Mouse (Mus musculus) neural tube, embryonic 13.5 days (tissue): ENCODE data around the gene Fez2. TPM values are rescaled to one million over a fixed set of nuclear protein-coding genes. Genes with fewer than 3 reads are reported as not detected.

Experiments used
- ATAC-seq: fragments of 200-750 bp; cut with Nextera tagmentation; 2 replicates; pipeline ENCODE4 v1.8.0; 2017; ENCODE audit warnings: low read depth, mild to moderate bottlenecking, moderate TSS enrichment, moderate library complexity
- H3K27ac ChIP-seq: fragments of 300-500 bp; sonication (generic); replicated peaks from 2 replicates; pipeline ENCODE4 v1.5.1; 2015; ENCODE audit warnings: moderate library complexity, mild to moderate bottlenecking, inconsistent platforms
- H3K27me3 ChIP-seq: fragments of 300-500 bp; sonication (generic); 2 replicates; pipeline ENCODE4 v1.6.1; 2015; ENCODE audit warnings: mild to moderate bottlenecking, inconsistent platforms
- H3K36me3 ChIP-seq: fragments of 300-500 bp; sonication (generic); 2 replicates; pipeline ENCODE4 v1.6.1; 2015; ENCODE audit warnings: mild to moderate bottlenecking, inconsistent platforms
- H3K4me1 ChIP-seq: fragments of 300-500 bp; sonication (generic); replicated peaks from 2 replicates; pipeline ENCODE4 v1.6.1; 2015; ENCODE audit warnings: inconsistent platforms
- H3K4me2 ChIP-seq: fragments of 300-500 bp; sonication (generic); 2 replicates; pipeline ENCODE4 v1.6.1; 2015; ENCODE audit warnings: inconsistent platforms, mild to moderate bottlenecking, moderate library complexity
- H3K4me3 ChIP-seq: fragments of 300-500 bp; sonication (generic); 2 replicates; pipeline ENCODE4 v1.5.1; 2015; ENCODE audit warnings: mild to moderate bottlenecking, inconsistent platforms
- H3K9ac ChIP-seq: fragments of 300-500 bp; sonication (generic); 2 replicates; pipeline ENCODE4 v1.6.1; 2015; ENCODE audit warnings: moderate library complexity, mild to moderate bottlenecking, inconsistent platforms
- H3K9me3 ChIP-seq: fragments of 300-500 bp; sonication (generic); 2 replicates; pipeline ENCODE4 v1.6.1; 2016; ENCODE audit warnings: inconsistent platforms
- WGBS: fragments of 180-500 bp; shearing (Covaris S2); methylation state at CpG from one replicate; pipeline ENCODE4 v1.1.7; 2015; 5-methylcytosine and 5-hydroxymethylcytosine counted together
- polyA plus RNA-seq: library from polyadenylated mRNA; unstranded; fragments of >200 nt; fragmentation: Nextera tagmentation; extraction: Ambion mirVana; gene quantifications from 2 replicates; pipeline ENCODE4 v1.2.1, GENCODE M21; 2015

Gene Fez2
- polyA plus RNA-seq, 1 experiment from 2014 or later, result 57.3 TPM

DNA sequence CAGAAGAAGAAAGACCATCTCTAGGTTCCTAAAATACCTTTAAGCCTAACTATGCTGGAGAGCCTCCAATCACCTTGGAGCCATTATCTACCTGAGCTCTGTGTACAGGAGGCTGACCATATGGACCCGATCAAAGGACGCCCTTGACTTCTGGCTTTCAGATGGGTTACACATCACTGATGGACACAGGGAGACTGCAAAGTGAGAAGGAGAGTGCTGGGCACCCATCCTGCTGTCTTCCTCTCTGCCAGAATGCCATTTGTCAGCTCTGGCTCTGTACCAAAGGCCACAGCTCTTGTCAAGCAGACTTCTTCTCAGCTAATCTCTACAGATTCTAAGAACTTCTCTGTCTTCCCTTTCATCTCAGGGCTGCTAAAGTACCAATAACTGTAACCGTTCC lies 12.6 kb downstream of the Fez2 start:
- Histone ChIP-seq H3K4me2 (no peak overlapping the region), H3K27ac (no peak overlapping the region), H3K27me3 (no peaks in the 10 kb centered on the region), H3K4me3 (no peak overlapping the region), H3K9ac (no peak overlapping the region), H3K36me3 (peaks cover 23% of the 10 kb centered on the region), H3K9me3 (no peaks in the 10 kb centered on the region), H3K4me1 (peaks cover 9% of the 10 kb centered on the region; the same call in 1 of the 2 replicates)
- 95% methylated on average over 3 of the region's 3 CpGs for WGBS
- ATAC-seq, result no peak

DNA sequence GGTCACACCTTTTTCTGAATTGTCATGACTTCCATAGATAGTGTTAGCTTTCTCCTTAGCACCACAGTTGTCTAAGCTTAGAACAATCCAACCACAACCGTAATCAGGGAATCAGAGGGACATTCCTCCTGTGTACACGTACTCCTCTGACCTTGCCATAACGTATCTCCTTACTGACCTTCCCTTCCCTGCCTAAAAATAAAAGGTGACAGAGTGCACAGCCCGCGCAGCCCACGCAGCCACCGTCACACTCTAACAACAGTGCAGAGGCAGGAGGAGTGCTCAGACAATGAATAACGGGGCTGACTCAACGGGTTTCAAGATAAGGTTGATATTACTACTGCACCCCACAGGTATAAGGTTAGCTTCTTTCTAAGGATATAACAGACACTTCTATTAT lies 14.1 kb downstream of the Fez2 start:
- H3K27ac ChIP-seq, result no peak overlapping the region
- H3K36me3 ChIP-seq, result peaks cover 26% of the 10 kb centered on the region
- no peak overlapping the region for H3K4me3 ChIP-seq
- H3K9me3 ChIP-seq, result no peaks in the 10 kb centered on the region
- H3K27me3 ChIP-seq, result no peaks in the 10 kb centered on the region
- H3K4me2 ChIP-seq, result no peak overlapping the region
- no peak for ATAC-seq
- WGBS, result 93% methylated on average over 9 of the region's 9 CpGs
- H3K4me1 ChIP-seq, result 0 out of 2 replicates have a peak, but pooled peaks cover 4% of the 10 kb centered on the region
- no peak overlapping the region for H3K9ac ChIP-seq

DNA sequence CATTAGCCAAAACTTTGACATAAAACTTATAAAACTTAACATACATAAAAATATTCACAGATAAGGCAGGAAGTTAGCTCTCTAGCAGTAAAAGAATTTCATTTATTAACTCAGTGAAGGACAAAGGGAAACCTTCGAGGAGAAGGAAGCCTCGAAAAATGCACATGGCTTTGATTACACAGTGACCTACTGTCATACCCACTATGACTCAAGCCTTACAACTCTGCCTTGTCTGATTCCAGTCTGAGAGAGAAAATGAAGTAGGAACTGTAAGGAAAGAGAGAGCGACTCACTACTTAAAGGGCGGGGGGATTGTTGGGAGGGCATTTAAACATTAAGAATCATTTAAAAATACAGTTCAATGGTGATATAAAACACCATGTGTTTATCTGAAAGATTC lies 14.7 kb downstream of the Fez2 start:
- no peak overlapping the region for H3K27ac ChIP-seq
- no peak overlapping the region for H3K4me3 ChIP-seq
- H3K27me3 ChIP-seq, result no peaks in the 10 kb centered on the region
- H3K4me1 ChIP-seq, result 0 out of 2 replicates have a peak, but pooled peaks cover 4% of the 10 kb centered on the region
- H3K9me3 ChIP-seq, result no peaks in the 10 kb centered on the region
- H3K36me3 ChIP-seq, result peaks cover 29% of the 10 kb centered on the region
- H3K9ac ChIP-seq, result no peak overlapping the region
- ATAC-seq, result no peak
- 84% methylated on average over 4 of the region's 4 CpGs for WGBS
- no peak overlapping the region for H3K4me2 ChIP-seq

DNA sequence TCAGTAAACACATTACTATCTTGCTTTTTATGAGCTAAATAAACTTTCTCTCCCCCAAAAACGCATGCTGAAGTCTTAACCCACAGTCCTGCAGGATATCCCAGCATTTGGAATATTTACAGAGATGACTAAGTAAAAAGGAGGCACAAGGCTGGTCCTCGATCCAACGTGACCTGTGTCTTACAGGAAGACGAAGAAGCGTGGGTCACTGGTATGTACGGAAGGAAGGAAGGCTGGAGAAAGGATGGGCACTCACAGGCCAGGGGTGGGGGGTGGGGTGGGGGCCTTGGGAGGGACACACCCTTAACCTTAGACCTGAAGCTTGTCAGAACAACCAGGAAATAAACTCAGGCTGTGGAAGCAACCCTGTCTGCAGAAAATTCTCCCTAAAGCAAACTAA lies 15.8 kb downstream of the Fez2 start:
- no peak overlapping the region for H3K4me2 ChIP-seq
- WGBS, result 86% methylated on average over 6 of the region's 6 CpGs
- H3K27ac ChIP-seq, result no peak overlapping the region
- 0 out of 2 replicates have a peak, but pooled peaks cover 4% of the 10 kb centered on the region for H3K4me1 ChIP-seq
- H3K36me3 ChIP-seq, result peaks cover 29% of the 10 kb centered on the region
- no peak overlapping the region for H3K9ac ChIP-seq
- no peaks in the 10 kb centered on the region for H3K9me3 ChIP-seq
- no peak for ATAC-seq
- H3K27me3 ChIP-seq, result no peaks in the 10 kb centered on the region
- no peak overlapping the region for H3K4me3 ChIP-seq

DNA sequence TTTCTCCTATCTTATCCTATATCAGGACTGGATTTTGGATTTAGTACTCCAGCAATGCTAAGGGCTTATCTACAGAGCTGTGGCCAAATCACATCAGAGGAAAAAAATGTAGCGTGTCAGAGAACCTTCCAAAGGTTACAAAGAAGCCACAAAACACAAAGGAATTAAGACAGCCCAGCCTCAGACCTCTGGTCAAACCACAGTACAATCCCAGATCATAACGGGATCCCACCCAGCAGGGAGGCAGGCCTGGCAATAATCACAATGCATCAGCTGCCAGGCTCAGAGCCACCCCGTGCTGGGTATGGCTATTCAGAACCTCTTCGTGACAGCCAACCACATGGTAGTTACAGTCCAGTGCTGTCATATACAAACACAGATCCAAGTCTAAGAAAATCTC lies 16.2 kb downstream of the Fez2 start:
- no peaks in the 10 kb centered on the region for H3K27me3 ChIP-seq
- 51% methylated on average over 4 of the region's 4 CpGs for WGBS
- H3K9ac ChIP-seq, result no peak overlapping the region
- H3K9me3 ChIP-seq, result no peaks in the 10 kb centered on the region
- H3K36me3 ChIP-seq, result peaks cover 29% of the 10 kb centered on the region
- no peak for ATAC-seq
- H3K27ac ChIP-seq, result no peak overlapping the region
- H3K4me3 ChIP-seq, result no peak overlapping the region
- H3K4me1 ChIP-seq, result 0 out of 2 replicates have a peak, but pooled peaks cover 4% of the 10 kb centered on the region
- no peak overlapping the region for H3K4me2 ChIP-seq

DNA sequence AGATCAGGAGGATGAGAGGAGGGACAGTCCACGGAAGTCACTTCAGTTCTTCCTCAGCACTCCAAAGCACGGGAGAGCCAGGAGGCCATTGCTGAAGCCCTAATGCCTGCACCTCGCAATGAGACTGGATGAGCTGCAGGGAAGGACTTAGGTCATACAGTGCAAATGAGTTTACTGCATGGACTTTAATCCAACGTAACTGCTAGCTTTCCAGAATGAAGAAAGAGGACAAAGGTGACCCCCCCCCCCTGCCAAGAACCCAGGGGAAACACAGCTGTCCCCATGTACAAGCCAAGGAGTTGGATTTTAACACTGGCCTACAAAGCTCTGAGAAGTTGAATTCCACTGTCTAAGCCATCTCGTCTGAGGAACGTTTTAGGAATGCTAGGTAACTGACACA lies 16.6 kb downstream of the Fez2 start:
- Histone ChIP-seq H3K36me3 (peaks cover 29% of the 10 kb centered on the region), H3K4me2 (no peak overlapping the region), H3K9ac (no peak overlapping the region), H3K27me3 (no peaks in the 10 kb centered on the region), H3K4me3 (no peak overlapping the region), H3K27ac (no peak overlapping the region), H3K4me1 (0 out of 2 replicates have a peak, but pooled peaks cover 4% of the 10 kb centered on the region), H3K9me3 (no peaks in the 10 kb centered on the region)
- no peak for ATAC-seq
- WGBS, result 82% methylated on average over 6 of the region's 6 CpGs

DNA sequence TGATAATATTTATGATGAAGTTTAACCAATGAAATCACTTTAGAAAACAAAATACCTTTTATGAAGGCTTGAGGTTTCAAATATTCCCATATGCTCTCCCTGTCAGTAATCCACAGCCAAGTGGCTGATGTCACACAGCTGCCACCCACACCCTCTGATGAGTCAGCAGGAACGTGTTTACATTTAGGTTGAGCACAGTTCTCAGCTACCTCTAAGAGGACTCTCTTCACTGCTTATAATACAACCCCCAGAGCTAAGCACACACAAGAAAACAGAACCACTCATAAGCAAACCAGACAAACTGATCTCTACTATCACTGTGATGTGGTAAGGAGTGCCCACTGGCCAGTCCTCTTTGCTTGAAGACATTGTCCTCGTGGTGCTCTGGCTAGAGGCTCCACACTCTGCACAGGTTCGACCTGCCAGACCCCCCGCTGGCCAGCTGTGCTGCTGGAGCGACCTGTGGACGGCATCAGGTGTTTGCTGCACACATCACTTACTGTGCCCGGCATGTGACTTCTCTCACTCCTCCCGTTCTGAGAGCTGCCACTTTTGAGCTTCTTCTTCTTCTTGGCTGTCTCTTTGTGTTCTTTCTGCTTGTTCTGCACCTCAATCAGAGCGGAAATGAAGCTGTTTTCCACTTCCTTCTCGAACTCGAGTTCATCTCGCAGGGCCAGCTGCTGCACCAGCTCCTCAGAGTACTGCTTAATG lies 17.7 kb downstream of the Fez2 start:
- Histone ChIP-seq H3K9ac (no peak overlapping the region), H3K9me3 (no peaks in the 10 kb centered on the region), H3K4me2 (no peak overlapping the region), H3K4me1 (0 out of 2 replicates have a peak, but pooled peaks cover 4% of the 10 kb centered on the region), H3K36me3 (peaks cover 29% of the 10 kb centered on the region), H3K27me3 (no peaks in the 10 kb centered on the region), H3K27ac (no peak overlapping the region), H3K4me3 (no peak overlapping the region)
- ATAC-seq, result no peak
- 82% methylated on average over 12 of the region's 12 CpGs for WGBS

DNA sequence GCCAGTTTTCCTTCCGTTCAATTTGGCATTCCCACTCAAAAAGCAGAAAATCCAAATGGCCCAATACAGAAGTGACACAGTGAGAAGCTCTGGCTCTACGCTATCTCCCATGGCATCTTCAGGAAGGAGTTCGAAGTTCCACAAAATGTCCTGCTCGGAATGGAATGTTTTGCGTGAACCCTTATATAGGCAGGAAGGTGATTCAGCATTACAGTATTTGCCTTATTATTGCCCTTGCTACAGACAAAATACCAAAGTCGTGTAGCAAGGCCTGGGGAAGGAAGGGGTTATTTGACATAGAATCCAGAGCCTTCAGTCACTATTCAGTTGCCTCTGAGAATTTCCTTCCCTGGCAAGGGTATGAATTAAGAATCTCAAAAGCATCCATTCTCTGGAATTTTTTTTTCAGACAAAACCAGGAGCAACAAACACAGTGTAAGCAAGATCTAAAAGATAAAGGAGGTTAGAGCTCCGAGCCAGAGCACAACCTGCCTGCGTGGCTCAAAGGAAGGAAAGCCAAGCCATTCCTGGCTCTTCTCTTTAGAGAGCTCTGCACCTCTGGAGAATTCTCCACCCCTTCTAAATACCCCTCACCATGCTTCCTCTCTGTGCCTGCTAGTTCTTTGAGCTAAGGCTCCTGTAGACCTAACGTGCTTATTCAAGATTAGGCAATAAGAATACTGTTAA lies 25.4 kb downstream of the Fez2 start:
- no peak for ATAC-seq
- no peak overlapping the region for H3K4me2 ChIP-seq
- no peaks in the 10 kb centered on the region for H3K9me3 ChIP-seq
- 85% methylated on average over 9 of the region's 9 CpGs for WGBS
- no peak overlapping the region for H3K27ac ChIP-seq
- H3K4me3 ChIP-seq, result no peak overlapping the region
- H3K36me3 ChIP-seq, result no peaks in the 10 kb centered on the region
- H3K9ac ChIP-seq, result no peak overlapping the region
- no peaks in the 10 kb centered on the region for H3K27me3 ChIP-seq
- H3K4me1 ChIP-seq, result no peaks in the 10 kb centered on the region

DNA sequence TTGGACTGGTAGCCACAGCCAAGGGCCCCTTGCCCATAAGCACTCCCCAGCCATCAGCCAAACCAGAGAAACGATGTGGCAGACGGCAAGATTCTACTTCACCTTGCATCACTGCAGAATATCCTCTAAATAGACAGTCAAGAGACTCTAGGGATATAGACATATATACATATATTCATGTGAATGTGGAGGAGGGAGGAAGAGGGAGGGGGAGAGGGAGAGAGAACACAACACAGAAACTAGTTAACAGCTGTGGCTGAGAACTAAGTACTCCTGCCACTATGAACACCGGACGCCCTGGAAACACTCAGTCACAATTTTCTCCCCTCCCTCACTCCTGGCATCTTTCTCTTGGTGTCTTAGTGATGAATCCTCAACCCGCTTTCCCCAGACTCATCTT lies 28.4 kb downstream of the Fez2 start:
- Histone ChIP-seq H3K4me2 (no peak overlapping the region), H3K27me3 (no peaks in the 10 kb centered on the region), H3K9me3 (no peaks in the 10 kb centered on the region), H3K4me3 (no peak overlapping the region), H3K4me1 (no peaks in the 10 kb centered on the region), H3K27ac (no peak overlapping the region), H3K36me3 (no peaks in the 10 kb centered on the region), H3K9ac (no peak overlapping the region)
- WGBS, result 89% methylated on average over 5 of the region's 5 CpGs
- ATAC-seq, result no peak

DNA sequence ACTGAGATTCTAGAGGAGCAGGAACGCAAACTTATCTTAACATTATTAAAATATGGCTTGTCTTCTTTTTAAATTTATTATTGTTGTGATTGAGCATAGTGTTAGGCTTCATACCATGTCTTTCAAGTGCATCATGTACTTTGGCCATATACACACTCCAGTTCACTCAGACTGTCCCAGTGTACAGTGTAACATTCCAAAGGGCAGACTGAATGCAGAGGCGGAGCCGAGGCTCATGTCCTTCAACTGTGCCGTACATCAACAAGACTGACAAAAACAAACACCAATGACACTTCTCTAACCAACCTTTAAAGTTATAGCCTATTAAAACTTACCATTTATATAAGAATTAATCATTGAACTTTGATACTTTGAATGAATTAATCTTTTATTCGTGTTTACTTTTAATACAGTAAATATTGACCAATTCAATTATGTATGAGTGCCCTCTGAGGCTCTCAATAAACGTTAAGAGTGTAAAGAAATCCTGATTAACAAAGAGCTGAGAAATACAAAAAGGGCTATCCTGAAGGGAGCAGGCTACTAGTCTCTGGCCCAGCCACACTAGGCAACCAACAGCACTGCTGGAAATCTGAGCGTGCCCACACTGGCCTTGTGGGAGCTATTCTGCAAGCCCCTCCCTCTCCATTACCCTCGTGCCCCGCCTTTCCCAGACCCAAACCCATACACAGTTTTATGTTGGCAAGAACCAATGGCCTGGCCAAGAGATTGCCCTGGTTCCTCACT lies 29.7 kb downstream of the Fez2 start:
- Histone ChIP-seq H3K9me3 (no peaks in the 10 kb centered on the region), H3K27me3 (no peaks in the 10 kb centered on the region), H3K36me3 (0 out of 2 replicates have a peak, but pooled peaks cover 4% of the 10 kb centered on the region), H3K9ac (no peak overlapping the region), H3K27ac (no peak overlapping the region), H3K4me3 (no peak overlapping the region), H3K4me1 (no peaks in the 10 kb centered on the region), H3K4me2 (no peak overlapping the region)
- no peak for ATAC-seq
- 83% methylated on average over 9 of the region's 9 CpGs for WGBS

DNA sequence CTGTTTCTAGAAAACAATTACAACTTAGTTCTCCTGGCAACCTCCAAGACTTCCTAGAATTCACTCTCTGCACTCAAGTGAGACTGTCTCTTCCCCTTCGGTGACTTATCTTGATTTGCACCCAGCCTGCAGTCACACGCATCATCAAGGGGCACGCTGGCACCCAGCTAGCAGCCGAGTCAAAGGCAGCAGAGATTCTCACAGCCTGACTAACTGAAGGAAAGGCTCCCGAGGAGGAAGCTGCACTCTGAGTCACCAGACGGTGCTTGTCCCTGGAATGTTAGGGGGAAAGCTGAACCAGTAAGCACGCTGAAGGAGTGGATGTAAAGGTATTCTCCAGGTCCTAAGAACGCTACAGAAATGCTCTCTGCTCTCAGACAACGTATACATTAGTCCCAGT lies 30.3 kb downstream of the Fez2 start:
- Histone ChIP-seq H3K27ac (no peak overlapping the region), H3K4me1 (no peaks in the 10 kb centered on the region), H3K9me3 (no peaks in the 10 kb centered on the region), H3K36me3 (peaks cover 10% of the 10 kb centered on the region; the same call in 1 of the 2 replicates), H3K9ac (no peak overlapping the region), H3K4me2 (no peak overlapping the region), H3K4me3 (no peak overlapping the region), H3K27me3 (no peaks in the 10 kb centered on the region)
- 82% methylated on average over 9 of the region's 9 CpGs for WGBS
- no peak for ATAC-seq

DNA sequence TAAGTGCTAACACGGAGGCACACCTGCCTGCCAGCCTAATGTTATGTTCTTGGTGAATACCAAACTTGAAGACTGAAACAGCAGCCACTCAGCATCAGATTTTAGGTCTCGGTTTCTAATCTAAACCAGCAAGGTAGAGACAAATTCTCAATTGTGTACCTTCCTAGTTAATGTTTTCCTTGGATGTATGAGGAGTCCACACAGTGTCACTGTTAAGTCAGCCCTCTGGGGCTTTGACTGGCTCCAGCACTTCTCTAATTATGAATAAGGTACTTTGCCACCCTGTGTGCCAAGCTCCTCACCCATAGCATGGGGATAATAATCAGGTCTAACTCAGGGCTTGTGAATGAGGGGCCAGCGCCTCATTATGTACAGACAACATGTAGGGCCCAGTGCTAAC lies 35.6 kb downstream of the Fez2 start:
- 92% methylated on average over 3 of the region's 3 CpGs for WGBS
- Histone ChIP-seq H3K27me3 (no peaks in the 10 kb centered on the region), H3K9me3 (no peaks in the 10 kb centered on the region), H3K27ac (no peak overlapping the region), H3K4me3 (no peak overlapping the region), H3K36me3 (peaks cover 30% of the 10 kb centered on the region), H3K9ac (no peak overlapping the region), H3K4me1 (no peaks in the 10 kb centered on the region), H3K4me2 (no peak overlapping the region)
- no peak for ATAC-seq
